Mouse (Mus musculus) embryonic facial prominence, embryonic 10.5 days (tissue): ENCODE measurements around the gene Acaca. TPM values are rescaled to one million over a fixed set of nuclear protein-coding genes. Genes with fewer than 3 reads are reported as not detected.

ENCODE experiments used
- DNase-seq: peaks from one replicate; pipeline ENCODE4 v3.0.0-alpha.2; 2017; ENCODE audit warnings: low spot score
- H3K27ac ChIP-seq: fragments of 300-500 bp; sonication (generic); replicated peaks from 2 replicates; pipeline ENCODE4 v1.5.1; 2016; ENCODE audit warnings: mild to moderate bottlenecking
- H3K27me3 ChIP-seq: fragments of 300-500 bp; sonication (generic); replicated peaks from 2 replicates; pipeline ENCODE4 v1.6.1; 2016; ENCODE audit warnings: low read depth, mild to moderate bottlenecking; ENCODE audit not compliant: poor library complexity, severe bottlenecking
- H3K36me3 ChIP-seq: fragments of 300-500 bp; sonication (generic); replicated peaks from 2 replicates; pipeline ENCODE4 v1.6.1; 2016; ENCODE audit warnings: mild to moderate bottlenecking, moderate library complexity
- H3K4me1 ChIP-seq: fragments of 300-500 bp; sonication (generic); 2 replicates; pipeline ENCODE4 v1.6.1; 2016
- H3K4me3 ChIP-seq: fragments of 300-500 bp; sonication (generic); 2 replicates; pipeline ENCODE4 v1.5.1; 2016; ENCODE audit warnings: mild to moderate bottlenecking, moderate library complexity
- H3K9me3 ChIP-seq: fragments of 300-500 bp; sonication (generic); 2 replicates; pipeline ENCODE4 v1.6.1; 2016; ENCODE audit warnings: mild to moderate bottlenecking
- WGBS: fragments of 180-500 bp; shearing (Covaris S2); methylation state at CpG from one replicate; pipeline ENCODE4 v1.1.7; 2016; 5-methylcytosine and 5-hydroxymethylcytosine counted together
- polyA plus RNA-seq: library from polyadenylated mRNA; unstranded; fragments of >200 nt; fragmentation: Nextera tagmentation; extraction: Ambion mirVana; gene quantifications from 2 replicates; pipeline ENCODE4 v1.2.1, GENCODE M21; 2016

The Acaca gene
- polyA plus RNA-seq, 1 experiment from 2014 or later: 21.7 TPM

GRCm38 (mm10) chr11:84357771-84358170, 228.3 kb downstream of the Acaca start:
- Histone ChIP-seq H3K27me3 (no peaks in the 10 kb centered on the region), H3K4me1 (peaks cover 8% of the 10 kb centered on the region; the same call in 1 of the 2 replicates), H3K27ac (no peak overlapping the region), H3K9me3 (no peaks in the 10 kb centered on the region), H3K4me3 (no peak overlapping the region), H3K36me3 (no peaks in the 10 kb centered on the region)
- DNase-seq: no peak
- WGBS: 95% methylated on average over 2 of the region's 2 CpGs

- 95% methylated on average over 5 of the region's 5 CpGs for WGBS
- DNase-seq: no peak
- H3K27ac ChIP-seq: no peak overlapping the region
Observed at GRCm38 (mm10) chr11:84361551-84361950, 232.1 kb downstream of the Acaca start.

GRCm38 (mm10) chr11:84362633-84363243, 233.3 kb downstream of the Acaca start:
- 69% methylated on average over 6 of the region's 6 CpGs for WGBS
- Histone ChIP-seq H3K27ac (no peak overlapping the region), H3K9me3 (no peaks in the 10 kb centered on the region), H3K4me3 (no peak overlapping the region), H3K27me3 (no peaks in the 10 kb centered on the region), H3K36me3 (peaks cover 28% of the 10 kb centered on the region), H3K4me1 (peaks cover 11% of the 10 kb centered on the region; the same call in 1 of the 2 replicates)
- no peak for DNase-seq

More at GRCm38 (mm10) chr11:84361551-84361950, 232.1 kb downstream of the Acaca start:
- Histone ChIP-seq H3K9me3 (no peaks in the 10 kb centered on the region), H3K27me3 (no peaks in the 10 kb centered on the region), H3K4me3 (no peak overlapping the region), H3K4me1 (peaks cover 11% of the 10 kb centered on the region; the same call in 1 of the 2 replicates), H3K36me3 (peaks cover 28% of the 10 kb centered on the region)

- 84% methylated on average over 1 of the region's 1 CpGs for WGBS
- H3K27me3 ChIP-seq: no peaks in the 10 kb centered on the region
- DNase-seq: no peak
Observed at GRCm38 (mm10) chr11:84365313-84365712, 235.8 kb downstream of the Acaca start.

GRCm38 (mm10) chr11:84368902-84369301, 239.4 kb downstream of the Acaca start:
- Histone ChIP-seq H3K27ac (no peak overlapping the region), H3K27me3 (no peaks in the 10 kb centered on the region), H3K4me1 (no peaks in the 10 kb centered on the region), H3K36me3 (peaks cover 61% of the 10 kb centered on the region), H3K9me3 (no peaks in the 10 kb centered on the region), H3K4me3 (no peak overlapping the region)
- 66% methylated on average over 2 of the region's 2 CpGs for WGBS
- DNase-seq: no peak

More at GRCm38 (mm10) chr11:84365313-84365712, 235.8 kb downstream of the Acaca start:
- peaks cover 31% of the 10 kb centered on the region for H3K36me3 ChIP-seq
- H3K9me3 ChIP-seq: no peaks in the 10 kb centered on the region
- no peak overlapping the region for H3K27ac ChIP-seq
- no peak overlapping the region for H3K4me3 ChIP-seq
- H3K4me1 ChIP-seq: peaks cover 11% of the 10 kb centered on the region; the same call in 1 of the 2 replicates

- H3K9me3 ChIP-seq: no peaks in the 10 kb centered on the region
- no peak overlapping the region for H3K27ac ChIP-seq
- peaks cover 44% of the 10 kb centered on the region for H3K36me3 ChIP-seq
- H3K4me1 ChIP-seq: no peaks in the 10 kb centered on the region
- DNase-seq: no peak
- no peak overlapping the region for H3K4me3 ChIP-seq
- 87% methylated on average over 4 of the region's 4 CpGs for WGBS
- no peaks in the 10 kb centered on the region for H3K27me3 ChIP-seq
Observed at GRCm38 (mm10) chr11:84373122-84373521, 243.7 kb downstream of the Acaca start.

- H3K9me3 ChIP-seq: no peaks in the 10 kb centered on the region
- no peak for DNase-seq
- peaks cover 41% of the 10 kb centered on the region for H3K36me3 ChIP-seq
- WGBS: 51% methylated on average over 3 of the region's 3 CpGs
- no peaks in the 10 kb centered on the region for H3K4me1 ChIP-seq
- no peaks in the 10 kb centered on the region for H3K27me3 ChIP-seq
- no peak overlapping the region for H3K4me3 ChIP-seq
- no peak overlapping the region for H3K27ac ChIP-seq
Observed at GRCm38 (mm10) chr11:84375951-84376496, 246.6 kb downstream of the Acaca start.

GRCm38 (mm10) chr11:84376510-84377365, 247.3 kb downstream of the Acaca start:
- no peaks in the 10 kb centered on the region for H3K27me3 ChIP-seq
- H3K4me3 ChIP-seq: no peak overlapping the region
- H3K4me1 ChIP-seq: no peaks in the 10 kb centered on the region
- peaks cover 41% of the 10 kb centered on the region for H3K36me3 ChIP-seq
- 87% methylated on average over 13 of the region's 13 CpGs for WGBS
- no peaks in the 10 kb centered on the region for H3K9me3 ChIP-seq
- H3K27ac ChIP-seq: no peak overlapping the region
- no peak for DNase-seq

- Histone ChIP-seq H3K4me3 (no peak overlapping the region), H3K9me3 (no peaks in the 10 kb centered on the region), H3K4me1 (peaks cover 5% of the 10 kb centered on the region; the same call in 1 of the 2 replicates), H3K36me3 (peaks cover 51% of the 10 kb centered on the region), H3K27me3 (no peaks in the 10 kb centered on the region), H3K27ac (no peak overlapping the region)
- 73% methylated on average over 13 of the region's 13 CpGs for WGBS
- no peak for DNase-seq
Observed at GRCm38 (mm10) chr11:84382450-84382849, 253.0 kb downstream of the Acaca start.

- Histone ChIP-seq H3K27ac (no peak overlapping the region), H3K4me1 (peaks cover 5% of the 10 kb centered on the region; the same call in 1 of the 2 replicates)
- 83% methylated on average over 6 of the region's 6 CpGs for WGBS
Observed at GRCm38 (mm10) chr11:84383891-84384290, 254.4 kb downstream of the Acaca start.

GRCm38 (mm10) chr11:84389332-84389731, 259.9 kb downstream of the Acaca start:
- Histone ChIP-seq H3K4me3 (no peak overlapping the region), H3K4me1 (no peaks in the 10 kb centered on the region), H3K27me3 (no peaks in the 10 kb centered on the region), H3K9me3 (no peaks in the 10 kb centered on the region), H3K27ac (no peak overlapping the region), H3K36me3 (peaks cover 73% of the 10 kb centered on the region)
- no peak for DNase-seq
- WGBS: 87% methylated on average over 6 of the region's 6 CpGs

More at GRCm38 (mm10) chr11:84383891-84384290, 254.4 kb downstream of the Acaca start:
- Histone ChIP-seq H3K36me3 (peaks cover 59% of the 10 kb centered on the region), H3K27me3 (no peaks in the 10 kb centered on the region), H3K4me3 (no peak overlapping the region), H3K9me3 (no peaks in the 10 kb centered on the region)
- DNase-seq: no peak

- H3K4me1 ChIP-seq: no peaks in the 10 kb centered on the region
- peaks cover 71% of the 10 kb centered on the region for H3K36me3 ChIP-seq
- H3K9me3 ChIP-seq: no peaks in the 10 kb centered on the region
- WGBS: 87% methylated on average over 8 of the region's 8 CpGs
- no peak overlapping the region for H3K27ac ChIP-seq
- no peaks in the 10 kb centered on the region for H3K27me3 ChIP-seq
- H3K4me3 ChIP-seq: no peak overlapping the region
- DNase-seq: no peak
Observed at GRCm38 (mm10) chr11:84391126-84391525, 261.7 kb downstream of the Acaca start.
